Mouse (Mus musculus) left cerebral cortex, adult 11 months (tissue): Measurements from ENCODE around the gene Prom1.
"Not testable (repeated sequence)": the region's sequence is repeated elsewhere in the genome, so short reads cannot be mapped to it uniquely, and the experiment has no call there.

Experiments
- DNase-seq: peaks from one replicate; pipeline ENCODE4 v3.0.0; 2022; ENCODE audit warnings: low spot score

Gene Prom1

DNA sequence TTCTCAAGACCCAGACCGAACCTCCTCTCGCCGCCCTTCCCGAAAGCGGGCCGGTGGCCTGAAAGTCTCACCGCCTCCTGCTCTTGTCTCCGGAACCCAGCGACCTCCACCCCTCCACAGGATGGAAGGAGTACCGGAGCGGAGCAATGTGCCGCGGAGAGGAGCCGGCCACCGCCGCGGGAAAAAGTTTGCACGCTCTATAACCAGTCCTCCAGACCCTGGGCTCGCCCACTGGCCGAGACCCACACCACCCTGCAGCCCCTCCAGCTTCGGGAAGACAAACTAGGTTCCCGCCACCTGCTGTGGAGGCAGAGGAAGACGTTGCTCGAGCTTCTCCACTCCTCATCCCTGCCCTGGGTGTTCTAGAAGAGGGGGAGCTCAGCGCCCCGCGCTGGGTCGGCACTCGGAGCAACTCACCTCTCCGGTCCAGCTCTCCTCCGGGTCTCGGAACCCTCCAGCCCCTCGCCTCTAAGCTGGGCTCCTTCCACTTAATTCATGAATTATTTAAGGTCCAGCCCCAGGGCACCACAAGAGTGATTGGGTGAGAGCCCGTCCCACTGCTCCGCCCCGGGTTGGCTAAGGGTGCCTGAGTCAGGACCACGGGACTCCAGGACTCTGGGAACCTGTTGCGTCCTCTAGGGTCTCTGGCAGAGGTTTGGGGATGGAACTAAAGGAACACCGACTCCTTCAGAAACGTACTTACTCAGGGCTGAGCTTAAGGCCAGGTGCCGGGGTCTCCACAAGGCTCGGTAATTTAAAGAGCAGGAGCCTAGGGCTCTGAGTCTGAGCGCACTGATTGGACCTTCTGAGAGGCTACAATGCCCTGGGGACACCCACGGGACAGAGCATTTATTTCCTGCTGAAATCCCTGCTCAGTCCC is at the start of gene Prom1:
Prom1 (minus strand) TSS at position 802 of the 880 bp plus-strand sequence.
- no peak for DNase-seq

GRCm38 (mm10) chr5:44147732-44148131 is 45.9 kb upstream of the Prom1 start:
- no peak for DNase-seq

- DNase-seq, result no peak
These were observed 44.9 kb upstream of the Prom1 start for GRCm38 (mm10) chr5:44146437-44147332.

- DNase-seq, result no peak
These were observed 41.8 kb upstream of the Prom1 start for GRCm38 (mm10) chr5:44143467-44144235.

DNA sequence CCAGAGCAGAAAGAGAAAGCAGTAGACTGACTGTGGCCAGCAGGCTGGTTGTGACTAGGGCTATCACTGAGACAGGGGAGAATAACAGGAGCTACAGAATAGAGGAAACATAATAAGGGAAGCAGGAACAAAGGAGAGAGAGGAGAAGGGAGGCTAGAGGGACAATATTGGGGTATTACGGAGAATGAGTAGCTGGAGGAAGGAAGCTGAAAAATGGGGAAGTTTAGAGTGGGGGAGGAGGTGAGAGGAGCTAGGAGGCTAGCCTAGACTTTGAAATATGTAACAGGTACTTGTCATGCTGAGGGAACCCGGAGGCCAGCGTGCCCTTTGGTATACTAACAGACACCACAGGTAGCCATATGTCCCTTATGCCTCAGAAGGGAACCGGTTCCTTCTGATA is 25.7 kb upstream of the Prom1 start:
- DNase-seq, result no peak

DNA sequence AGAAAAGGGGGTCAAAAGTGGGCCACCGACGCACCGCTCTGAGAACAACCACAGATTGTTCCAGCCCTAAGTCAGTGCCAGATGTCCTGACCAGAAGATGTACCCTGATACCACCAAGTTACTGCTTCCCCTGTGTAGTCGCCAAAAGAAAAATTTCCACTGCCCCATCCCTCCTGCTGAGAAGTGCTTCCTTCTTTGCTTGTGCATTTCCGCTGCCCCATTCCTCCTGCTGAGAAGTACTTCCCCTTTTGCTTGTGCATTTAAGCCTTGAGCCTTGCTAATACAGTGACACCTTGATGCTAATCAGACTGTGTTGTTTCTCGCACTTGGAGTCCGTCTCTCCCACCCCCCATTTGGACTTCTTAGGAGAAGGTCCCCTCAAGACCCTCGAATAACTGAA is 24.7 kb upstream of the Prom1 start:
- DNase-seq, result not testable (repeated sequence)

DNA sequence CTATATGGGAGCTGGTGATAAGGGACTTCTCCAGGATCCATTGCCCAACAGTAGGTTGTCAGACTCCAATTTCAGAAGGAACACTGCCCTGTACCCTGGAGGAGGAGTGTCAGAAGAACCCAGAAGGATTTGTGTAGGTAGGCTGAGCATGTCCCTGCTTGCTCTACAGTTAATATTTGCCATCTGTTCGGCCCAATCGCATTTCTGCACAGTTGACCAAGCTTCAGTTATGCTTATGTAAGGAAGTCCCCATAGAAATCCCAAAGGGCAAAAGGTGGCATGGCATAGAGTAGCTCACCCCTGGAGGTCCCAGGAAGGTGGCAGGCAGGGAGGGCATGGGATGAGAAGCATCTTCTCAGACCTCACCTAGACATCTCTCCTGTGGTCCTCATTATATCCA is 19.6 kb upstream of the Prom1 start:
- DNase-seq, result no peak

- DNase-seq, result no peak
These were observed 11.3 kb upstream of the Prom1 start for GRCm38 (mm10) chr5:44113138-44113537.

DNA sequence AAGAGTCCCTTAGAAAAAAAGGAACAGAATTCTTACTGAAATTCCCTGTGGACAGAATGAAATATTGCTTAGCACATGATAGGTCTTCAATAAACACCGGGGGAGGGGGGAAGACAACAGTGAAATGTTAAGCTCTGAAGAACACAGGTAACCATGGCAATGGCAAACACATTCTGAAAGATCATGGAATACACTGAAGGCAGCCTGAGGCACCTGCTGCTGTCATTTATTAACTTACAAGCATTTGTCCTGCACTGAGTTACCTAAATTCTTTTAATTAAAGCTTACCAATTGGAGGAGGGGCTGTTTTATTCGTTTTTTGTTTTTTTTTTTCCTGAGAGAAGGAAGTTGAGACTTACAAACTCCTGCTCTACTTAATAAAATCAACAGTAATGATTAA is 7.3 kb upstream of the Prom1 start:
- no peak for DNase-seq

DNA sequence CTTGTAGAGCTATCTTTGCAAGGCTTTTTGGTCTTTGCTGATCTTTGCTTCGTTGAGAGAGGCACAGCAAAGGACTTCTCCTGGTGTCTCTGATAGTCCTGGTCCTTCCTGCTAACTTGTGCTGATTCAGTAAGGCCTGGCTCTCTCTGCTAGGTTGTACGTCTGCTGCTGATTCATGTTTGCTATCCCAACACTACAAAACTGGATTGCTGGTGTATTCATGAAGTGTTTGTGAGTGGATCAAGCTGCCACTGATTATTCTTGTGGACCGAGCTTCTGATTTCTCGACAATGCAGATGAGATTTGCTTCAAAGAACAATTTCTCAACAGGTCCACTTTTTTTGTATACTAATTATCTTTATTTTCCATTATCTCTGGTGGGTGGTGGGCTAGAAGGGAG is 6.3 kb upstream of the Prom1 start:
- DNase-seq, result no peak

GRCm38 (mm10) chr5:44105192-44105591 is 3.4 kb upstream of the Prom1 start:
- no peak for DNase-seq

GRCm38 (mm10) chr5:44104686-44105085 is 2.9 kb upstream of the Prom1 start:
- no peak for DNase-seq

- no peak for DNase-seq
These were observed 2.3 kb upstream of the Prom1 start for GRCm38 (mm10) chr5:44104120-44104519.

DNA sequence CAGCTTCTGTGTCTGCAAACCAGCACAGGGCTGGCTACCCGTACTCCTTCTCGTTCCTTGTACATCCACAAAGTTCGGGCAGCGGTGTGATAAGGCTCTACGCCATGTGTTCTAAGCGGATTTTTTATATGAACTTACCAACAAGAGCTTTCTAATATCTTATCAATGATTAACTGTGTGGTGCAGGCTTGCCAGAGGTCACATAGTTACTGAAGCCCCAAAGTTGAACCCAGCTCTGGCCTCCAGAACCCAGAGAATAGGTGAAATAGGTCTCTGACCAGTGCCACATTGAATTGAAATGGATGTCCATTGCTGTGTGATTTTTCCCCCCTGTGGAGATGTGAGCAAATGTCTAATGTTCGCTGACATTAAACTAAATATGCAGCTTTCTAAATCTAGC is 1.3 kb upstream of the Prom1 start:
- DNase-seq, result no peak

GRCm38 (mm10) chr5:44100544-44101230 is 1.1 kb downstream of the Prom1 start:
- no peak for DNase-seq

DNA sequence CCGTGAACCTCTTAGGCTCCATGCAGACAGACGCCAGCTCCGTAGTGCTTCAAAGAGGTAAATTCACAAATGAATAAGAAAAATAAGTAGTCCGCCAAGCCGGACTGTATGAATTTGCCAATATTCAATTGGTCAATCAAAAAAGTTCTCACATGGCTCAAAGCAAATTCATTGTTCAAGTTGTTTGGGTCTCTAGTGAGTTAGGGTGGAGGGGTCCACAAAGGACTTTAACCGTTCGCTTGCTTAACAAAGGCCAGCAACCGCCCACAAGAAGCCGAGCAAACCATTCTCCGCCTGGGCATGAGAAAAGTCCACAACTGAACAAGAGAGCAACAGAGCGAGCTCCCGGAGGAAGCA is 1.7 kb downstream of the Prom1 start:
- no peak for DNase-seq

DNA sequence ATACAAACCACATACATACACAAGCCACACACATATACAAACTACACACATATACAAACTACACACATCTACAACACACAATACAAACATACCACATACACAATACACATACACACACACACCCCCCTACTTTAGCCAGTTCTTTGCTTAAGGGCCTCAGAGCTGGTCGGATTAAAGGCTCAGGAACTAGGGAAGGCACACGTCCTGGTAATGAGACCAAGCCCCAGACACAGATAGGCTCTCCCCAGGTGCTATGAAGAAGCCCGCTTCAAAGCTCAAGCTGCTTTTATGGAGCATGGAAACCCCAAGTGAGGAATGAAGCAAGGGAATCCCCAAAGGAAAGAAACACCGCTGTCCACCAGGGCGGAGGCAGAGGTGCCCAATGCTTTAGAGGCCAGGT is 4.8 kb downstream of the Prom1 start:
- no peak for DNase-seq

DNA sequence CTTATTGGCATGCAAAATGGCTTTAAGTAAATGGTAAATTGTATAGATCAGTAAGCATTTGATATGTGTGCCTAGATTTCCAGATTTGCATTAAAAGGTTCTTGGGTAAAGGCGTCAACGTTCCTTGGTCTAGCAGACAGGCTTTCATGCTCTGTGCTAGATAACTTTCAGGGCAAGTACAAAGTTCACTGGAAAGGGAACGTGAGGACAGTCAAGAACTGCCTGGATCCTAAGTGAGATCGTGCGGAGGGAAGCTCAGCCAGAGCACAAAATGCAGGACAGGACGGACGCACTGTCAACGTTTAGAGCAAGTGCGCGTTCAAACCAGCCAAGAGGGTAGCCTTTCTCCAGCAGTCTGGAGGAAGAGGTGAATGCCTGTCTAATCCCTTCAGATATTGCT is 5.7 kb downstream of the Prom1 start:
- DNase-seq, result no peak

- no peak for DNase-seq
These were observed 6.1 kb downstream of the Prom1 start for GRCm38 (mm10) chr5:44095697-44096096.

GRCm38 (mm10) chr5:44087034-44087433 is 14.8 kb downstream of the Prom1 start:
- DNase-seq, result no peak

DNA sequence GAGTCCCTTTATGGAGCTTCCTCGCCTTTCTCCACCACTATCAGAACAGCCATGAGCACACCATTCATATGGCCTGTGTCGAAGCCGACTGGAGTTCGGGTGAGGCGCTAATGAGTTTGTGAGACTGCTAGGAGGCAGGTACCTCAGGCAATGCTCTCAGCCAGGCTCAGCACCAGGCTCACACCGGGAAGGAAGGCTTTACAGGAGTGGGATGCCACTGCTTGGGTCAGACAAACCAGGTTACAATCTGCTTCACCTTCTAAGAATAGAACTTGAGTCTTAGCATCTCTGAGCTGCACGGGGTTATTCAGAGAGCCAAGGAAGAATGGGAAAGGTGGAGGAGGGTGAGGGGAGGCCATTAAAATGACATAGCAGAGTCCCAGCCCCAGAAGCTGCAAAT is 16.0 kb downstream of the Prom1 start:
- no peak for DNase-seq

- DNase-seq, result no peak
These were observed 20.7 kb downstream of the Prom1 start for GRCm38 (mm10) chr5:44081108-44081507.
